Mouse (Mus musculus) bone marrow, adult 2 months (tissue): ENCODE measurements at regions not wholly inside any gene's neighbourhood (a gene's known extent, or its start where the extent isn't known, plus 50 kb on each side); places are given as distances from the start of the nearest gene placed in this dataset.

Source experiments
- H3K27ac ChIP-seq: fragments of 200-500 bp; 2 replicates; pipeline ENCODE4 v1.5.1; 2012; ENCODE audit warnings: low read depth, mild to moderate bottlenecking, control low read depth, inconsistent platforms, low read length; ENCODE audit not compliant: control insufficient read depth, poor library complexity, insufficient read depth
- H3K4me1 ChIP-seq: fragments of 200-500 bp; 2 replicates; pipeline ENCODE4 v1.6.1; 2011; ENCODE audit warnings: low read length; ENCODE audit not compliant: control insufficient read depth, insufficient read depth
- H3K4me3 ChIP-seq: fragments of 200-500 bp; replicated peaks from 2 replicates; pipeline ENCODE3; 2011; ENCODE audit warnings: mild to moderate bottlenecking, low read depth, low read length, control low read depth; ENCODE audit not compliant: control insufficient read depth
- CTCF ChIP-seq: fragments of 200-500 bp; IDR thresholded peaks from 2 replicates; pipeline ENCODE4 v1.5.1; 2011; ENCODE audit warnings: low read length, control low read depth; ENCODE audit not compliant: control insufficient read depth, insufficient read depth
- POLR2A ChIP-seq: fragments of 200-500 bp; IDR thresholded peaks from 2 replicates; pipeline ENCODE4 v1.6.1; 2011; ENCODE audit warnings: low read depth, mild to moderate bottlenecking, control low read depth, low read length, borderline replicate concordance; ENCODE audit not compliant: control insufficient read depth
- WGBS: fragments of 180-500 bp; shearing (Covaris S2); methylation state at CpG from one replicate; pipeline ENCODE4 v1.1.7; 2018; 5-methylcytosine and 5-hydroxymethylcytosine counted together

DNA sequence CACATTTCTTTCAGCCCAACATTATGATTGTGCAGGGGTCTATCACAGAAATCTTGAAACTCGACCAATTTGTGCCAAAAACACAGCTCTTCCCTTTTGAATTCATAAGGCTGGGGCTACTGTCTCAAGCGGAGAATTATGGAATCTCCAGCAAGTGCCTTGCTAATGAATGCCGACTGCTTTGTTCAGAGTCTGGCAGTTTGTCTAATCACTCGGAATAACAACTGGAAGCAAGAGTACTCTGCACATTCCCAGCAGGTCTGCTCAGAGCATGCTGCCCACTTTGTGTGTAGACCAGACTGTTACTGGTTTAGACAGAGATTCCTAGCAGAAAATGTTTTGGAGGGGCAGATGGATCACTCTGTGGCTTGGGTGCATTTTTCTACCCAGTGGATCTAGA lies 237.1 kb upstream of the F930015N05Rik start:
- TF ChIP-seq POLR2A (no peak), CTCF (no peak)
- H3K4me3 ChIP-seq, result no peak overlapping the region
- H3K4me1 ChIP-seq, result no peaks in the 10 kb centered on the region
- no peak overlapping the region for H3K27ac ChIP-seq
- 65% methylated on average over 4 of the region's 4 CpGs for WGBS

DNA sequence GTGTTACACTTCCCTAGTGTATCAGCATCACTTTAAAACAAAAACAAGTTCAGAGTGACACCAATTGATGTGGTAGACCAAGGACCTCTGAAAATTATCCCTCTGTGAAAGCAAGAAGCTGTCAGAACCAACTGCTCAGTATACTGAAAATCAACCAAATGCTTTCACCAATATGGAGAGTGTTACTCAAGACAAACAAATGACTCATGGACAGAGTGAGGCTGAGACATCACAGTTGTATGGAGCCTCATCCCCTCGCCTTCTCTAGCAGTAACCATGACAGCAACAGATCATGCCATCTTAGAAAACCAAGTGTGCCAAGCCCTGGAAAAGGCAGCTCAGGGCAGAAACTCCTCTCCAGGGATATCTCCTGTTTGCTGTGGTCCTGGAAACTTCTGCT lies 267.3 kb upstream of the F930015N05Rik start:
- no peak overlapping the region for H3K4me3 ChIP-seq
- H3K4me1 ChIP-seq, result no peaks in the 10 kb centered on the region
- no peak overlapping the region for H3K27ac ChIP-seq
- TF ChIP-seq CTCF (no peak), POLR2A (no peak)
- 57% methylated on average over 1 of the region's 1 CpGs for WGBS

DNA sequence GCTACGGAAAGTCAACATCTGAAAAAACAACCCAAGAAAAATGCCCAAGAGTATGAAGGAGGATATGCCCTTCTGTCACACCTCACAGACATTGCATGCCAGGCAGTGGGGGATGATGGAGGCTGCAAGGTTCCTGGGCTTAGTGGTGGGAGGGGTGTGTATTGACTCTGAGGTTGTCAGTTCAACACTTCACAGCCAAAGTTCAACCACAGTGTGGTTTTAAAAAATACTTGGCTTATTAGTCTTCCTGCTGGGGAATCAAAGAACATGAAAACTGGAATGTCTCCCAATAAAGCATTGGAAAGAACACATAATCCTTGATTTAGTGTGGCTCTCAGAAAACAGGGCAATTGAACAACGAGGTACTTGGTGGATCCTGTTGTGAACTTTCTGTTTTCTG lies 267.0 kb upstream of the Elac2 start:
- Histone ChIP-seq H3K4me1 (no peaks in the 10 kb centered on the region), H3K27ac (no peak overlapping the region), H3K4me3 (no peak overlapping the region)
- no peak for TF ChIP-seq CTCF
- TF ChIP-seq POLR2A, result no peak
- 72% methylated on average over 2 of the region's 2 CpGs for WGBS

DNA sequence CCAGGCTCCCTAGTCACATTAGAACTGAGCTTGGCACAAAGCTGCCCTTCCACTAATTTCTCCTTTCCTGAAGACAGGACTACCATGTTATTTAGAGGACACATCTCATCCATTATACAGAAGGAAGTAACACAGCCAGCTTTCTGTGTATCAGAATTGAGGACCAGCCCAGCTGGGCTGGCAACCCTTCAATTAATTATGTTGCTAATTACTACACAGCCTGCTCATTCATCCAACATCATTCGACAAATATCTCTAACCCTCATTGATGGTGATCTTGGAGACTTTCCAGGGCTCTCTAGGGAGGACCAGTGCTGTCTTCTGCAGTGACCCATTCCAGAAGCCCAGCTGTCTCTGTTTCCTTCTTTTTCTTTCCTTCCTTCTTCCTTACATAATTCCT lies 263.7 kb upstream of the Elac2 start:
- 62% methylated on average over 1 of the region's 1 CpGs for WGBS
- Histone ChIP-seq H3K27ac (no peak overlapping the region), H3K4me1 (no peaks in the 10 kb centered on the region), H3K4me3 (no peak overlapping the region)
- TF ChIP-seq CTCF (no peak), POLR2A (no peak)

DNA sequence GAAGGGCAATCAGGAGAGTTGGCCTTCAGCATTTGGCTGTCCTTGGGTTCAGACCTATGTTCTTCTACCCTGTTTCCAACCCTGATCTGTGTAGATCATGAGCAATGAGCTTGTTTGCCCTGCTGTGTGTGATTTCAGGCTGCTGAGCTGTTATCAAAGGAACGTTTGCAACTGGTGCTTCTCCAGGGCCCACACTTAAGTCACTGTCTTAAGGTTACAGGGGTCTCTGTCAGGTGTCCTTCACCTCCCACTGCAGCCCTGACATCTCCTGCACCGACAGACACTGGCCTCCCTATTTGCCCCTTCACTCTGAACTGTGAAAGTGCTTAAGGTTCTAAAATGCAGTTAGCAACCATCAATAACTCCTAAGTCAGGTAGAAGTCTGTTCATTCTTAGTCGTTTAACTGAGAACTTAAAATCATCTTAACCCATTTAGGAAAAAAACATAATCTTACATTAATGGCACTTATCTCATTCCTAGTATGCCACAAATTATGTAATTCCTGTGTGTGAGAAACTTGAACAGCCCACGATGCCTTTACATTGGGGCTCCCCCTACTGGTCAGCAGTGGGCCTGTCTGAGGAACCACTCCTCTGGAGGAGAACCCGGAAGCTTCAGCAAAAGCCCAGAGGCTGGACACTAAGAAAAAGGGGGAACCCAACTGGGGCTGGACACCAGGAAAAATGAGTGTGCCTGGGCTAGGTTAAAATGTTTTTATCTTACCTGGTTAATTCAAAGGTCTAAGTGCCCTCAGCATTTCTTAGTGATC lies 260.3 kb upstream of the Elac2 start:
- WGBS, result 23% methylated on average over 5 of the region's 5 CpGs
- Histone ChIP-seq H3K4me3 (no peak overlapping the region), H3K4me1 (no peaks in the 10 kb centered on the region), H3K27ac (no peak overlapping the region)
- TF ChIP-seq POLR2A (no peak), CTCF (peak; percentile 73)

DNA sequence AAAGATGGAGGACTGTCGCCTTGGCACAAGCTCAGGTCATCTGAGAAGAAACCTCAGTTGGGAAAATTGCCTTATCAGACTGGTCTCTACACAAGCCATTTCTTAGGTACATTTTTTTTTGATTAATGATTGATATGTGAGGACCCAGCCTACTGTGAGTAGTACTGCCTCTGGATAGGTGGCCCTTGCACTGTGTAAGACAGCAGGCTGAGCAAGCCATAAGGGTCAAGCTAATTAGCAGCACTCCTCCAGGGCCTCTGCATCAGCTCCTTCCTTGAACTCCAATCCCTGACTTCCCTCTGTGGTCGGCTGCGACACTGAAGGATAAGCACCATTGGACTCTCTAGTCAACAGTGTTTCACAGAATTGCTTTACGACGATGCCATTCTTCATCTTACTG lies 252.6 kb upstream of the Elac2 start:
- TF ChIP-seq CTCF (no peak), POLR2A (no peak)
- 89% methylated on average over 5 of the region's 5 CpGs for WGBS
- H3K4me3 ChIP-seq, result no peak overlapping the region
- no peak overlapping the region for H3K27ac ChIP-seq
- no peaks in the 10 kb centered on the region for H3K4me1 ChIP-seq

DNA sequence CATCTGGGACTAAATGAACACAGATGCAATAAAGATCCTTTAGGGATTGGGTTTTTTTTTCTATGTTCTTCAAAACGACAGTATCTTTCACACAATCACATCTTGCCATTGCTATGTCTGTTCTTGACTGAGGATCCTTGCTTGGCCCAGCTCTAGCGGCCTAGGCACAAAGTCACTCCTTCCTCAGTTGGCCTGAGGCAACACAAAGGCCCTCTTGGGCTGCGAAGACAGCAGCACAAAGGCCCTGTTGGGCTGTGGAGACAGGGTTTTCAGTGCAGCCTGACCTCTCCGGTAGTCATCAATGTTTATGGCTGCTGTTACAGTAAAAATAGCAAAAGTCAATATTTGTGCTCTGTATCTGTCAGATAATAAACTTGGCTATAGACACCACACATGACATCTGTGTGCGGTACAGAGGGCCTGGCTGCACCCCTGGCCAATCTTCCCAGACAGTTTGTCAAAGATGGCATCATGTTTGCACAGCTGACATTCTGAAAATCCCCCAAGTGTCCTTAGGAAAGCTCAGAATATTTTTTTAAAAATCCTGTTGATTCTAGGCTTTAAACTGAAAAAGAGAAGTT lies 250.9 kb upstream of the Elac2 start:
- 65% methylated on average over 5 of the region's 5 CpGs for WGBS
- TF ChIP-seq CTCF (no peak), POLR2A (no peak)
- no peaks in the 10 kb centered on the region for H3K4me1 ChIP-seq
- no peak overlapping the region for H3K27ac ChIP-seq
- H3K4me3 ChIP-seq, result no peak overlapping the region

DNA sequence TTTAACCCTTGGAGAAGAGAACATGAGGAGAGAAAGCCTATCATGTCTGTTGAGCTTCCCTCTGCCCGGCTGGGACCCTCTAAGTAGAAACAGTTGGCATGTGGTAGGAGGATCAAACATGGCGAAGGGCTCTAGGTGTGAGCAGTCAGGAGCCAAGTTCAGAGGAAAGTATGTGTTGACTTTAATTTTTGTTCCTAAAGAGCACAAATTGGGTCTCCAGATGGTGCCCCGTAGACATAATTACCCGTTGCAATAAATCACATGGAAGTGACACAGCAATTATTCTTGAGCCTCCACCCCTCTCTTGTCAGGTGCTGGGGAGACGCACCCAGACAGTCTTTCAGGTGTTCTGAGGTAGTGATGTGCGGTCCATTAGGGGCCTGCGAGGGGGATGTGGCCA lies 239.9 kb upstream of the Elac2 start:
- TF ChIP-seq POLR2A (no peak), CTCF (no peak)
- Histone ChIP-seq H3K4me1 (no peaks in the 10 kb centered on the region), H3K4me3 (no peak overlapping the region), H3K27ac (no peak overlapping the region)
- WGBS, result 70% methylated on average over 7 of the region's 7 CpGs

DNA sequence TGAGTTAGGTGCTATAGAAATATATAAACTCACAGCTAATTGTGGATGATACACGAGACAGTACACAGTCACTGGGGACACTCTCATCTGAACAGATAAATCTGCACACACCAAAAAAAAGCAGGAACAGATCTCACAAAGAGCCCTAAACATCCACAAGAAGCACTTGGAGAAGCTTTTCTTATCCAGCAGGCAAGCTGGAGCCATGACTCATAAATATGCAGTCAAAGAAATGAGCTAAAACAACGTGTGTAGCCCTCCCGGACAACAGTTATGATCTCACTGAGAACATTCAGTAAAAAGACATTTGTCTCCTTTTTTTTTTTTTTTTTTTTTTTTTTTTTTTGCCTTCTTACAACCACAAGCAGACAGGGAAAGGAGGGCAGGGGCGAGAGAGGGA lies 235.1 kb upstream of the Elac2 start:
- no peaks in the 10 kb centered on the region for H3K4me1 ChIP-seq
- H3K4me3 ChIP-seq, result no peak overlapping the region
- H3K27ac ChIP-seq, result no peak overlapping the region
- no peak for TF ChIP-seq POLR2A
- TF ChIP-seq CTCF, result no peak
- WGBS, result 76% methylated on average over 4 of the region's 4 CpGs
